Mouse (Mus musculus) intestine, embryonic 14.5 days (tissue): ENCODE results near the gene Kif28. TPM values are rescaled to one million over a fixed set of nuclear protein-coding genes. Genes with fewer than 3 reads are reported as not detected.
"Not testable (repeated sequence)": the region's sequence is repeated elsewhere in the genome, so short reads cannot be mapped to it uniquely, and the experiment has no call there.

Experiments
- ATAC-seq: fragments of 200-750 bp; cut with Nextera tagmentation; replicated peaks from 2 replicates; pipeline ENCODE4 v1.8.0; 2017; ENCODE audit warnings: low read depth, moderate number of reproducible peaks, moderate TSS enrichment, moderate library complexity; ENCODE audit not compliant: low FRiP score, low TSS enrichment
- DNase-seq: peaks from one replicate; pipeline ENCODE4 v3.0.0-alpha.2; 2018; ENCODE audit warnings: low spot score
- H3K27ac ChIP-seq: fragments of 300-500 bp; sonication (generic); 2 replicates; pipeline ENCODE4 v1.5.1; 2014; ENCODE audit warnings: low read depth, mild to moderate bottlenecking, control low read depth
- H3K27me3 ChIP-seq: fragments of 300-500 bp; sonication (generic); replicated peaks from 2 replicates; pipeline ENCODE4 v1.6.1; 2014; ENCODE audit warnings: low read length, control low read depth; ENCODE audit not compliant: control insufficient read depth, insufficient read depth
- H3K36me3 ChIP-seq: fragments of 300-500 bp; sonication (generic); 2 replicates; pipeline ENCODE4 v1.6.1; 2014; ENCODE audit warnings: low read length, control low read depth; ENCODE audit not compliant: control insufficient read depth, insufficient read depth
- H3K4me1 ChIP-seq: fragments of 300-500 bp; sonication (generic); replicated peaks from 2 replicates; pipeline ENCODE4 v1.6.1; 2014; ENCODE audit warnings: low read length, control low read depth, mixed read lengths; ENCODE audit not compliant: control insufficient read depth, insufficient read depth
- H3K4me2 ChIP-seq: fragments of 300-500 bp; sonication (generic); 2 replicates; pipeline ENCODE4 v1.6.1; 2014; ENCODE audit warnings: low read length
- H3K4me3 ChIP-seq: fragments of 300-500 bp; sonication (generic); 2 replicates; pipeline ENCODE4 v1.5.1; 2014; ENCODE audit warnings: low read depth, low read length, control low read depth, mixed read lengths
- H3K9ac ChIP-seq: fragments of 300-500 bp; sonication (generic); 2 replicates; pipeline ENCODE4 v1.6.1; 2014; ENCODE audit warnings: mild to moderate bottlenecking, low read length
- H3K9me3 ChIP-seq: fragments of 300-500 bp; sonication (generic); 2 replicates; pipeline ENCODE4 v1.6.1; 2016; ENCODE audit warnings: low read length, control low read depth; ENCODE audit not compliant: control insufficient read depth
- WGBS: fragments of 180-500 bp; shearing (Covaris S2); extraction: QIAGEN DNeasy Blood & Tissue Kit; methylation state at CpG from one replicate; pipeline ENCODE4 v1.1.7; 2014; 5-methylcytosine and 5-hydroxymethylcytosine counted together
- polyA plus RNA-seq: library from polyadenylated mRNA; unstranded; fragments of >200 nt; fragmentation: Nextera tagmentation; extraction: Ambion mirVana; gene quantifications from 2 replicates; pipeline ENCODE4 v1.2.1, GENCODE M21; 2014

The Kif28 gene
- polyA plus RNA-seq, 1 experiment from 2014 or later, result not detected

- ATAC-seq (no peak), DNase-seq (no peak)
- no peaks in the 10 kb centered on the region for H3K27me3 ChIP-seq
- 72% methylated on average over 3 of the region's 3 CpGs for WGBS
- no peaks in the 10 kb centered on the region for H3K9me3 ChIP-seq
- no peak overlapping the region for H3K4me3 ChIP-seq
- H3K4me1 ChIP-seq, result 0 out of 2 replicates have a peak, but pooled peaks cover 2% of the 10 kb centered on the region
- H3K9ac ChIP-seq, result no peak overlapping the region
- H3K36me3 ChIP-seq, result no peaks in the 10 kb centered on the region
- H3K4me2 ChIP-seq, result no peak overlapping the region
- H3K27ac ChIP-seq, result no peak overlapping the region
These were observed 95.7 kb downstream of the Kif28 start for GRCm38 (mm10) chr1:179649324-179649723.

- not testable (repeated sequence) for ATAC-seq, H3K4me1 ChIP-seq, H3K9me3 ChIP-seq, H3K9ac ChIP-seq, H3K4me2 ChIP-seq, H3K27me3 ChIP-seq, H3K4me3 ChIP-seq, H3K36me3 ChIP-seq, DNase-seq, H3K27ac ChIP-seq
- 71% methylated on average over 4 of the region's 5 CpGs for WGBS
These were observed 96.4 kb downstream of the Kif28 start for GRCm38 (mm10) chr1:179648678-179649077.

- Histone ChIP-seq H3K4me2 (peak overlapping the region; percentile 38), H3K9me3 (no peaks in the 10 kb centered on the region), H3K9ac (no peak overlapping the region), H3K4me3 (0 out of 2 replicates have a peak overlapping the region, but pooled peaks have one; percentile 12), H3K27ac (no peak overlapping the region), H3K36me3 (no peaks in the 10 kb centered on the region), H3K4me1 (0 out of 2 replicates have a peak, but pooled peaks cover 2% of the 10 kb centered on the region), H3K27me3 (no peaks in the 10 kb centered on the region)
- DNase-seq (no peak), ATAC-seq (peak; percentile 37)
- 33% methylated on average over 4 of the region's 4 CpGs for WGBS
These were observed 99.1 kb downstream of the Kif28 start for GRCm38 (mm10) chr1:179645980-179646268.

Other genes starting within 250 kb of the Kif28 start
- gene Smyd3, start 227.2 kb downstream of the Kif28 start, polyA plus RNA-seq, result 22.3 and 26.7 TPM in 2 replicates
- gene Tfb2m, start 199.0 kb downstream of the Kif28 start, polyA plus RNA-seq, result 26.4 and 29.5 TPM in 2 replicates
- 12.1 and 15.1 TPM in 2 replicates for gene Cnst, start 198.9 kb downstream of the Kif28 start, polyA plus RNA-seq
- 56.3 and 61.7 TPM in 2 replicates for gene Sccpdh, start 77.1 kb downstream of the Kif28 start, polyA plus RNA-seq
- gene Gm10518, start 58.1 kb upstream of the Kif28 start, polyA plus RNA-seq, result 0.17 and 0.28 TPM in 2 replicates
- 33.1 and 35.1 TPM in 2 replicates for gene Ahctf1, start 58.4 kb upstream of the Kif28 start, polyA plus RNA-seq
- gene Cdc42bpa, start 215.2 kb upstream of the Kif28 start, polyA plus RNA-seq, result 14.1 and 15.4 TPM in 2 replicates